In the genomic region with DNA sequence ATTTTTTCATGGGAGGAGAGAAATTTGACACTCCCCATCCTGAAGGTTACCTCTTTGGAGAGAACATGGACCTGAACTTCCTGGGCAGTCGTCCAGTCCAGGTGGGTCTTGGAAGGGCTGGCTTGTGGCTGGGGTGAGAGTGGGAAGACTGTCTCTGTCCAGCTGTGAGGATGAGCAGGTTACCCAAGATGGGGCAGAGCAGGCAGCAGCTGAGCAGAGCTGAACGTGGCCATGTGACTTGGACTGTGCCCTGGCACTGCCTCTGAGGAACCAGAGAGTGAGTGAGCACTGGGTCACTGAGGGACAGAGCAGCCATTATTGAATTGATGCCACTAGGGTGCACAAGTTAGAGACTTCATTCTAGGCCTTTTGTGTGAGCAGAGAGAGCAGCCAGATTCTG, we compare ENCODE assay signal across 1 mouse cellular context.
TF ChIP-seq lines count a peak whose summit lies in the region.

No protein-coding gene starts in this region.

TF ChIP-seq in CH12.LX, 34 proteins besides CTCF, POLR2A, EP300 and RAD21 (continued from another document):
- TF ChIP-seq CHD2 (IDR thresholded peaks at IDR 0.05; ENCODE audit: low read length) (no peak), TBP (conservative IDR thresholded peaks at IDR 0.05; ENCODE audit: low read depth, low read length) (no peak), USF1 (IDR thresholded peaks at IDR 0.05; ENCODE audit: low read depth, low read length) (no peak; the same call in 1 of the 2 replicates), POLR2AphosphoS2 (IDR thresholded peaks at IDR 0.05; ENCODE audit: low read depth, low read length) (no peak), BHLHE40 (IDR thresholded peaks at IDR 0.05; ENCODE audit: low read depth, low read length) (no peak), GABPA (IDR thresholded peaks at IDR 0.05; ENCODE audit: insufficient replicate concordance, low read depth, low read length) (no peak), MXI1 (IDR thresholded peaks at IDR 0.05; ENCODE audit: low read depth, low read length) (no peak), ZMIZ1 (IDR thresholded peaks at IDR 0.05; ENCODE audit: low read depth, low read length) (no peak), MYC (IDR thresholded peaks at IDR 0.05; ENCODE audit: low read depth, low read length) (no peak), RCOR1 (conservative IDR thresholded peaks at IDR 0.05; ENCODE audit: low read depth, low read length) (no peak), MAFK (IDR thresholded peaks at IDR 0.05; ENCODE audit: insufficient replicate concordance, low read length) (no peak), UBTF (IDR thresholded peaks at IDR 0.05; ENCODE audit: low read depth, low read length) (no peak), HCFC1 (IDR thresholded peaks at IDR 0.05; ENCODE audit: low read depth, low read length) (no peak), E2F4 (IDR thresholded peaks at IDR 0.05; ENCODE audit: insufficient replicate concordance, low read depth, low read length) (no peak)
